Mouse (Mus musculus): ENCODE measurements around the gene Pld2. TPM values are rescaled to one million over a fixed set of nuclear protein-coding genes. Genes with fewer than 3 reads are reported as not detected.

Gene Pld2
- polyA plus RNA-seq (2012; ENCODE audit: insufficient read depth, insufficient read length, low replicate concordance, missing spikeins): not detected in 2 replicates

GRCm38 (mm10) chr11:70539877-70540587 is at the start of gene Pld2:
Pld2 (plus strand) TSS chr11:70540064.
- TF ChIP-seq POLR2A (IDR thresholded peaks at IDR 0.05; ENCODE audit: insufficient read depth, low read depth, low read length): peak; percentile 20; the same call in 1 of the 2 replicates
- peak; percentile 74 for TF ChIP-seq CTCF (IDR thresholded peaks at IDR 0.05; ENCODE audit: insufficient read depth, low read depth, low read length)
- H3K4me1 ChIP-seq (ENCODE audit: control insufficient read depth, insufficient read depth, low read length): peaks cover 7% of the 10 kb centered on the region
- H3K27ac ChIP-seq (ENCODE audit: insufficient read depth, low read depth, low read length): no peak within 1 kb of the TSS
- H3K4me3 ChIP-seq (ENCODE audit: insufficient read depth, low read depth, low read length): peak within 1 kb of the TSS; percentile 59
- WGBS: 2% methylated on average over 63 of the region's 65 CpGs

GRCm38 (mm10) chr11:70499566-70500475 is 40.0 kb upstream of the Pld2 start:
- Histone ChIP-seq H3K27ac (ENCODE audit: insufficient read depth, low read depth, low read length) (no peak overlapping the region), H3K4me3 (ENCODE audit: insufficient read depth, low read depth, low read length) (no peak overlapping the region), H3K4me1 (ENCODE audit: control insufficient read depth, insufficient read depth, low read length) (no peaks in the 10 kb centered on the region)
- 66% methylated on average over 14 of the region's 14 CpGs for WGBS
- TF ChIP-seq CTCF (IDR thresholded peaks at IDR 0.05; ENCODE audit: insufficient read depth, low read depth, low read length) (no peak), POLR2A (IDR thresholded peaks at IDR 0.05; ENCODE audit: insufficient read depth, low read depth, low read length) (no peak)

GRCm38 (mm10) chr11:70500476-70500812 is 39.4 kb upstream of the Pld2 start:
- TF ChIP-seq CTCF (IDR thresholded peaks at IDR 0.05; ENCODE audit: insufficient read depth, low read depth, low read length): no peak
- no peak for TF ChIP-seq POLR2A (IDR thresholded peaks at IDR 0.05; ENCODE audit: insufficient read depth, low read depth, low read length)
- Histone ChIP-seq H3K4me1 (ENCODE audit: control insufficient read depth, insufficient read depth, low read length) (no peaks in the 10 kb centered on the region), H3K27ac (ENCODE audit: insufficient read depth, low read depth, low read length) (no peak overlapping the region), H3K4me3 (ENCODE audit: insufficient read depth, low read depth, low read length) (no peak overlapping the region)
- 94% methylated on average over 1 of the region's 1 CpGs for WGBS

- TF ChIP-seq POLR2A (IDR thresholded peaks at IDR 0.05; ENCODE audit: insufficient read depth, low read depth, low read length) (no peak), CTCF (IDR thresholded peaks at IDR 0.05; ENCODE audit: insufficient read depth, low read depth, low read length) (no peak)
- 85% methylated on average over 3 of the region's 3 CpGs for WGBS
- H3K4me3 ChIP-seq (ENCODE audit: insufficient read depth, low read depth, low read length): no peak overlapping the region
- H3K27ac ChIP-seq (ENCODE audit: insufficient read depth, low read depth, low read length): no peak overlapping the region
- H3K4me1 ChIP-seq (ENCODE audit: control insufficient read depth, insufficient read depth, low read length): no peaks in the 10 kb centered on the region
Observed at GRCm38 (mm10) chr11:70502018-70502417, 37.8 kb upstream of the Pld2 start.

- Histone ChIP-seq H3K27ac (ENCODE audit: insufficient read depth, low read depth, low read length) (no peak within 1 kb of the TSS), H3K4me1 (ENCODE audit: control insufficient read depth, insufficient read depth, low read length) (peaks cover 5% of the 10 kb centered on the region), H3K4me3 (ENCODE audit: insufficient read depth, low read depth, low read length) (no peak within 1 kb of the TSS)
- WGBS: 81% methylated on average over 9 of the region's 9 CpGs
- TF ChIP-seq POLR2A (IDR thresholded peaks at IDR 0.05; ENCODE audit: insufficient read depth, low read depth, low read length) (no peak), CTCF (IDR thresholded peaks at IDR 0.05; ENCODE audit: insufficient read depth, low read depth, low read length) (no peak)
Observed at GRCm38 (mm10) chr11:70504970-70505369, 34.9 kb upstream of the Pld2 start, which contains the start of gene Tm4sf5. Tm4sf5 (plus strand) TSS chr11:70505244.

- TF ChIP-seq POLR2A (IDR thresholded peaks at IDR 0.05; ENCODE audit: insufficient read depth, low read depth, low read length): no peak
- TF ChIP-seq CTCF (IDR thresholded peaks at IDR 0.05; ENCODE audit: insufficient read depth, low read depth, low read length): no peak
- 23% methylated on average over 4 of the region's 4 CpGs for WGBS
- no peak overlapping the region for H3K4me3 ChIP-seq (ENCODE audit: insufficient read depth, low read depth, low read length)
Observed at GRCm38 (mm10) chr11:70506385-70506784, 33.5 kb upstream of the Pld2 start.

GRCm38 (mm10) chr11:70506962-70507515 is 32.8 kb upstream of the Pld2 start:
- TF ChIP-seq CTCF (IDR thresholded peaks at IDR 0.05; ENCODE audit: insufficient read depth, low read depth, low read length): no peak
- TF ChIP-seq POLR2A (IDR thresholded peaks at IDR 0.05; ENCODE audit: insufficient read depth, low read depth, low read length): no peak
- WGBS: 79% methylated on average over 7 of the region's 7 CpGs
- Histone ChIP-seq H3K4me1 (ENCODE audit: control insufficient read depth, insufficient read depth, low read length) (peaks cover 6% of the 10 kb centered on the region), H3K4me3 (ENCODE audit: insufficient read depth, low read depth, low read length) (no peak overlapping the region), H3K27ac (ENCODE audit: insufficient read depth, low read depth, low read length) (no peak overlapping the region)

More at GRCm38 (mm10) chr11:70506385-70506784, 33.5 kb upstream of the Pld2 start:
- peaks cover 6% of the 10 kb centered on the region for H3K4me1 ChIP-seq (ENCODE audit: control insufficient read depth, insufficient read depth, low read length)
- no peak overlapping the region for H3K27ac ChIP-seq (ENCODE audit: insufficient read depth, low read depth, low read length)

GRCm38 (mm10) chr11:70509753-70510564 is 29.9 kb upstream of the Pld2 start:
- Histone ChIP-seq H3K4me3 (ENCODE audit: insufficient read depth, low read depth, low read length) (peak overlapping the region; percentile 27), H3K4me1 (ENCODE audit: control insufficient read depth, insufficient read depth, low read length) (peaks cover 8% of the 10 kb centered on the region), H3K27ac (ENCODE audit: insufficient read depth, low read depth, low read length) (no peak overlapping the region)
- WGBS: 9% methylated on average over 19 of the region's 19 CpGs
- no peak for TF ChIP-seq POLR2A (IDR thresholded peaks at IDR 0.05; ENCODE audit: insufficient read depth, low read depth, low read length)
- TF ChIP-seq CTCF (IDR thresholded peaks at IDR 0.05; ENCODE audit: insufficient read depth, low read depth, low read length): peak; percentile 65
